Mouse (Mus musculus) forebrain, embryonic 12.5 days (tissue): ENCODE results near the gene Socs3. TPM values are rescaled to one million over a fixed set of nuclear protein-coding genes. Genes with fewer than 3 reads are reported as not detected.

Experiments
- ATAC-seq: fragments of 200-750 bp; cut with Nextera tagmentation; 2 replicates; pipeline ENCODE4 v1.8.0; 2017; ENCODE audit warnings: moderate TSS enrichment; ENCODE audit not compliant: low FRiP score
- H3K27ac ChIP-seq: fragments of 300-500 bp; sonication (generic); 2 replicates; pipeline ENCODE4 v1.5.1; 2016; ENCODE audit warnings: mild to moderate bottlenecking
- H3K27me3 ChIP-seq: fragments of 300-500 bp; sonication (generic); 2 replicates; pipeline ENCODE4 v1.6.1; 2016; ENCODE audit warnings: mild to moderate bottlenecking
- H3K36me3 ChIP-seq: fragments of 300-500 bp; sonication (generic); replicated peaks from 2 replicates; pipeline ENCODE4 v1.6.1; 2016; ENCODE audit warnings: mild to moderate bottlenecking
- H3K4me1 ChIP-seq: fragments of 300-500 bp; sonication (generic); 2 replicates; pipeline ENCODE4 v1.6.1; 2016
- H3K4me2 ChIP-seq: fragments of 300-500 bp; sonication (generic); 2 replicates; pipeline ENCODE4 v1.6.1; 2016; ENCODE audit warnings: mild to moderate bottlenecking, moderate library complexity
- H3K4me3 ChIP-seq: fragments of 300-500 bp; sonication (generic); replicated peaks from 2 replicates; pipeline ENCODE4 v1.5.1; 2016; ENCODE audit warnings: mild to moderate bottlenecking
- H3K9ac ChIP-seq: fragments of 300-500 bp; sonication (generic); 2 replicates; pipeline ENCODE4 v1.6.1; 2016; ENCODE audit warnings: mild to moderate bottlenecking
- H3K9me3 ChIP-seq: fragments of 300-500 bp; sonication (generic); 2 replicates; pipeline ENCODE4 v1.6.1; 2016
- WGBS: fragments of 180-500 bp; shearing (Covaris S2); methylation state at CpG from one replicate; pipeline ENCODE4 v1.1.7; 2016; 5-methylcytosine and 5-hydroxymethylcytosine counted together
- polyA plus RNA-seq: library from polyadenylated mRNA; unstranded; fragments of >200 nt; fragmentation: Nextera tagmentation; extraction: Ambion mirVana; gene quantifications from 2 replicates; pipeline ENCODE4 v1.2.1, GENCODE M21; 2016

The Socs3 gene
- polyA plus RNA-seq, 1 experiment from 2014 or later, result 14.7 TPM

GRCm38 (mm10) chr11:117993190-117994175 lies 23.6 kb upstream of the Socs3 start:
- H3K4me1 ChIP-seq, result peaks cover 50% of the 10 kb centered on the region
- ATAC-seq, result no peak
- H3K9ac ChIP-seq, result no peak overlapping the region; the same call in 1 of the 2 replicates

GRCm38 (mm10) chr11:117991502-117992470 lies 21.9 kb upstream of the Socs3 start:
- ATAC-seq, result no peak
- H3K36me3 ChIP-seq, result no peaks in the 10 kb centered on the region
- no peak overlapping the region for H3K9ac ChIP-seq
- H3K27ac ChIP-seq, result no peak overlapping the region
- WGBS, result 67% methylated on average over 9 of the region's 9 CpGs
- H3K9me3 ChIP-seq, result no peaks in the 10 kb centered on the region
- H3K4me1 ChIP-seq, result peaks cover 62% of the 10 kb centered on the region
- H3K4me2 ChIP-seq, result no peak overlapping the region
- no peak overlapping the region for H3K4me3 ChIP-seq
- H3K27me3 ChIP-seq, result no peaks in the 10 kb centered on the region

More at GRCm38 (mm10) chr11:117993190-117994175, 23.6 kb upstream of the Socs3 start:
- no peak overlapping the region for H3K27ac ChIP-seq
- H3K36me3 ChIP-seq, result peaks cover 3% of the 10 kb centered on the region; the same call in 1 of the 2 replicates
- WGBS, result 82% methylated on average over 14 of the region's 14 CpGs
- H3K4me2 ChIP-seq, result no peak overlapping the region
- no peak overlapping the region for H3K4me3 ChIP-seq
- H3K9me3 ChIP-seq, result no peaks in the 10 kb centered on the region
- no peaks in the 10 kb centered on the region for H3K27me3 ChIP-seq

- no peak overlapping the region for H3K4me2 ChIP-seq
- no peaks in the 10 kb centered on the region for H3K27me3 ChIP-seq
- no peak overlapping the region for H3K4me3 ChIP-seq
- H3K9ac ChIP-seq, result no peak overlapping the region
- H3K27ac ChIP-seq, result no peak overlapping the region
- ATAC-seq, result no peak
- WGBS, result 63% methylated on average over 10 of the region's 10 CpGs
- H3K36me3 ChIP-seq, result no peaks in the 10 kb centered on the region
- no peaks in the 10 kb centered on the region for H3K9me3 ChIP-seq
- H3K4me1 ChIP-seq, result peaks cover 69% of the 10 kb centered on the region
Measured at GRCm38 (mm10) chr11:117989926-117990325, 20.1 kb upstream of the Socs3 start.

- no peak overlapping the region for H3K4me3 ChIP-seq
- no peak for ATAC-seq
- 94% methylated on average over 4 of the region's 4 CpGs for WGBS
- H3K36me3 ChIP-seq, result no peaks in the 10 kb centered on the region
- no peaks in the 10 kb centered on the region for H3K9me3 ChIP-seq
- H3K4me1 ChIP-seq, result peaks cover 67% of the 10 kb centered on the region
- no peak overlapping the region for H3K27ac ChIP-seq
- no peak overlapping the region for H3K4me2 ChIP-seq
- H3K27me3 ChIP-seq, result no peaks in the 10 kb centered on the region
- no peak overlapping the region for H3K9ac ChIP-seq
Measured at GRCm38 (mm10) chr11:117989241-117989640, 19.4 kb upstream of the Socs3 start.

GRCm38 (mm10) chr11:117987968-117988367 lies 18.1 kb upstream of the Socs3 start:
- Histone ChIP-seq H3K9me3 (no peaks in the 10 kb centered on the region), H3K36me3 (no peaks in the 10 kb centered on the region), H3K9ac (peak overlapping the region; percentile 98), H3K4me3 (peak overlapping the region; percentile 100), H3K27me3 (no peaks in the 10 kb centered on the region), H3K27ac (no peak overlapping the region), H3K4me1 (peaks cover 58% of the 10 kb centered on the region), H3K4me2 (peak overlapping the region; percentile 94)
- 72% methylated on average over 4 of the region's 4 CpGs for WGBS
- no peak for ATAC-seq

- 1% methylated on average over 31 of the region's 32 CpGs for WGBS
- Histone ChIP-seq H3K27me3 (no peaks in the 10 kb centered on the region), H3K36me3 (no peaks in the 10 kb centered on the region), H3K4me3 (peak overlapping the region; percentile 100), H3K9ac (peak overlapping the region; percentile 98), H3K4me2 (peak overlapping the region; percentile 94), H3K9me3 (no peaks in the 10 kb centered on the region), H3K4me1 (peaks cover 54% of the 10 kb centered on the region), H3K27ac (peak overlapping the region; percentile 82)
- peak; percentile 77 for ATAC-seq
Measured at GRCm38 (mm10) chr11:117987032-117987451, 17.2 kb upstream of the Socs3 start.

- peak; percentile 92 for ATAC-seq
- H3K9me3 ChIP-seq, result no peaks in the 10 kb centered on the region
- H3K4me3 ChIP-seq, result peak within 1 kb of the TSS; percentile 100
- no peaks in the 10 kb centered on the region for H3K36me3 ChIP-seq
- WGBS, result 9% methylated on average over 46 of the region's 51 CpGs
- H3K27ac ChIP-seq, result peak within 1 kb of the TSS; percentile 82
- H3K27me3 ChIP-seq, result no peaks in the 10 kb centered on the region
- H3K4me2 ChIP-seq, result peak within 1 kb of the TSS; percentile 94
- peaks cover 48% of the 10 kb centered on the region for H3K4me1 ChIP-seq
- peak within 1 kb of the TSS; percentile 98 for H3K9ac ChIP-seq
Measured at GRCm38 (mm10) chr11:117986126-117987031, 16.5 kb upstream of the Socs3 start, which contains the start of gene Pgs1. TSS of gene Pgs1 (plus strand) at chr11:117986292.

- no peak overlapping the region for H3K9ac ChIP-seq
Measured at GRCm38 (mm10) chr11:117983770-117984169, 13.9 kb upstream of the Socs3 start.

GRCm38 (mm10) chr11:117982426-117982825 lies 12.6 kb upstream of the Socs3 start:
- Histone ChIP-seq H3K27ac (no peak overlapping the region), H3K27me3 (0 out of 2 replicates have a peak, but pooled peaks cover 7% of the 10 kb centered on the region), H3K4me3 (no peak overlapping the region), H3K4me1 (peaks cover 12% of the 10 kb centered on the region), H3K9me3 (no peaks in the 10 kb centered on the region), H3K36me3 (no peaks in the 10 kb centered on the region), H3K4me2 (no peak overlapping the region), H3K9ac (no peak overlapping the region)
- ATAC-seq, result no peak
- WGBS, result 83% methylated on average over 5 of the region's 5 CpGs

More at GRCm38 (mm10) chr11:117983770-117984169, 13.9 kb upstream of the Socs3 start:
- H3K36me3 ChIP-seq, result no peaks in the 10 kb centered on the region
- H3K27me3 ChIP-seq, result 0 out of 2 replicates have a peak, but pooled peaks cover 2% of the 10 kb centered on the region
- no peak overlapping the region for H3K4me3 ChIP-seq
- no peak overlapping the region for H3K4me2 ChIP-seq
- H3K4me1 ChIP-seq, result peaks cover 22% of the 10 kb centered on the region
- no peak for ATAC-seq
- 73% methylated on average over 7 of the region's 7 CpGs for WGBS
- H3K9me3 ChIP-seq, result no peaks in the 10 kb centered on the region
- no peak overlapping the region for H3K27ac ChIP-seq

- ATAC-seq, result no peak
- no peak overlapping the region for H3K9ac ChIP-seq
- H3K4me3 ChIP-seq, result no peak overlapping the region
- no peaks in the 10 kb centered on the region for H3K36me3 ChIP-seq
- no peak overlapping the region for H3K4me2 ChIP-seq
- peaks cover 26% of the 10 kb centered on the region for H3K4me1 ChIP-seq
- H3K9me3 ChIP-seq, result no peaks in the 10 kb centered on the region
- H3K27ac ChIP-seq, result no peak overlapping the region
- WGBS, result 78% methylated on average over 7 of the region's 7 CpGs
- H3K27me3 ChIP-seq, result peaks cover 13% of the 10 kb centered on the region; the same call in 1 of the 2 replicates
Measured at GRCm38 (mm10) chr11:117979388-117979787, 9.5 kb upstream of the Socs3 start.

GRCm38 (mm10) chr11:117977694-117978360 lies 8.0 kb upstream of the Socs3 start:
- Histone ChIP-seq H3K27me3 (peaks cover 28% of the 10 kb centered on the region), H3K27ac (no peak overlapping the region)
- WGBS, result 71% methylated on average over 4 of the region's 5 CpGs

More at GRCm38 (mm10) chr11:117977694-117978360, 8.0 kb upstream of the Socs3 start:
- Histone ChIP-seq H3K4me1 (peaks cover 35% of the 10 kb centered on the region), H3K9me3 (no peaks in the 10 kb centered on the region), H3K4me2 (no peak overlapping the region), H3K36me3 (no peaks in the 10 kb centered on the region), H3K9ac (no peak overlapping the region), H3K4me3 (no peak overlapping the region)
- no peak for ATAC-seq
